Mouse (Mus musculus) heart, embryonic 14.5 days (tissue): ENCODE results near the gene P4hb. TPM values are rescaled to one million over a fixed set of nuclear protein-coding genes. Genes with fewer than 3 reads are reported as not detected.

Experiments used
- ATAC-seq: fragments of 200-750 bp; cut with Nextera tagmentation; 2 replicates; pipeline ENCODE4 v1.8.0; 2017; ENCODE audit warnings: low read depth, moderate TSS enrichment; ENCODE audit not compliant: insufficient number of reproducible peaks, insufficient read depth, low FRiP score
- H3K27ac ChIP-seq, 2 experiments: fragments of 200-500 bp in 1 of 2; fragments of 300-500 bp in 1 of 2; sonication (generic) in 1 of 2; replicated peaks in 1 of 2; 2 replicates each; pipeline ENCODE4 v1.5.1; 2012 to 2014; ENCODE audit warnings: low read depth in 2 of 2, low read length in 2 of 2, control low read depth in 1 of 2, mild to moderate bottlenecking in 1 of 2, mixed read lengths in 1 of 2; ENCODE audit not compliant: control insufficient read depth in 1 of 2, insufficient read depth in 1 of 2
- H3K27me3 ChIP-seq: fragments of 300-500 bp; sonication (generic); 2 replicates; pipeline ENCODE4 v1.6.1; 2014; ENCODE audit warnings: mild to moderate bottlenecking, low read length, control low read depth; ENCODE audit not compliant: control insufficient read depth, insufficient read depth
- H3K36me3 ChIP-seq: fragments of 300-500 bp; sonication (generic); 2 replicates; pipeline ENCODE4 v1.6.1; 2014; ENCODE audit warnings: mild to moderate bottlenecking, control low read depth, low read length, mixed read lengths; ENCODE audit not compliant: control insufficient read depth, insufficient read depth
- H3K4me1 ChIP-seq, 2 experiments: fragments of 200-500 bp in 1 of 2; fragments of 300-500 bp in 1 of 2; sonication (generic) in 1 of 2; 2 replicates each; pipeline ENCODE4 v1.6.1; 2012 to 2014; ENCODE audit warnings: low read length in 2 of 2, control low read depth in 1 of 2, mixed read lengths in 1 of 2; ENCODE audit not compliant: control insufficient read depth in 2 of 2, insufficient read depth in 2 of 2
- H3K4me2 ChIP-seq: fragments of 300-500 bp; sonication (generic); 2 replicates; pipeline ENCODE4 v1.6.1; 2014; ENCODE audit warnings: mild to moderate bottlenecking, low read length
- H3K4me3 ChIP-seq, 2 experiments: fragments of 200-500 bp in 1 of 2; fragments of 300-500 bp in 1 of 2; sonication (generic) in 1 of 2; 2 replicates each; pipeline ENCODE4 v1.5.1; 2012 to 2014; ENCODE audit warnings: low read length in 2 of 2, mild to moderate bottlenecking in 2 of 2, control low read depth in 1 of 2, low read depth in 1 of 2, moderate library complexity in 1 of 2; ENCODE audit not compliant: control insufficient read depth in 1 of 2, insufficient read depth in 1 of 2
- H3K9ac ChIP-seq: fragments of 300-500 bp; sonication (generic); 2 replicates; pipeline ENCODE4 v1.6.1; 2014; ENCODE audit warnings: mild to moderate bottlenecking, low read length
- H3K9me3 ChIP-seq: fragments of 300-500 bp; sonication (generic); 2 replicates; pipeline ENCODE4 v1.6.1; 2016; ENCODE audit warnings: low read length, control low read depth; ENCODE audit not compliant: control insufficient read depth
- WGBS: fragments of 180-500 bp; shearing (Covaris S2); extraction: QIAGEN DNeasy Blood & Tissue Kit; methylation state at CpG from one replicate; pipeline ENCODE4 v1.1.7; 2014; 5-methylcytosine and 5-hydroxymethylcytosine counted together
- polyA plus RNA-seq: library from polyadenylated mRNA; unstranded; fragments of >200 nt; fragmentation: Nextera tagmentation; extraction: Ambion mirVana; gene quantifications from 2 replicates; pipeline ENCODE4 v1.2.1, GENCODE M21; 2014

P4hb gene
- polyA plus RNA-seq, 1 experiment from 2014 or later = 451 TPM

DNA sequence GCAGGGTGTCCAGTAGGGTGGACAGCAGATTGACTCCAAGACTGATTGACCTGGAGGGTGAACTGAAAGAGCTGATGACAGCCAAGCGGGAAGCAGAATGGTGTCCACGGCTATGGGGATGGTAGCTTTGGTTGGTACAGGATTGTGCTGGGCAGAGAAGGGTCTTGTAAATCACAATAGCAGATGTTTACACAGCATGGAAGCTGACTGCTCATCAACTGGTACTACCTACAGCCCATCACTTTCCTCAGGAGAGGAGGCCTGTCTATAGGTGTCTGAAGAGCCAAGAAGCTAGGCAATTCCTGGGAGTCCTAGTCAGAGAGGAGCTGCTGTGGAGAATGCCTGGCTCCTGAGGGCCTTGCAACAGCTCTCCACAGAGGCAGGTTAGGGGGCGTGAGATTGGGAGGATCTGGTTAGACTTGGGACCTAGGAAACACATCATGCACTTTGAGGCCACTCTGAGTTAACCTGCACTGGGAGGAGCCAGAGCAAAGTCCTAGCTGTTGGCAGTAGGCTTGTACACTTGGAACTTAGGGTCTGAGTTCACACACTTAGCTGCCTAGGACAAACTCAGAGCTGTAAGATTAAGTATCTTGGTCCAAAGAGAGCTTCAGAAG is 3.4 kb upstream of the P4hb start:
- 75% methylated on average over 3 of the region's 3 CpGs for WGBS
- H3K4me3 ChIP-seq = no peak overlapping the region
- no peak for ATAC-seq
- H3K27me3 ChIP-seq = no peaks in the 10 kb centered on the region
- peaks cover 20 to 32% of the 10 kb centered on the region in 2 experiments for H3K4me1 ChIP-seq
- H3K36me3 ChIP-seq = peaks cover 39% of the 10 kb centered on the region
- H3K4me2 ChIP-seq = no peak overlapping the region
- no peak overlapping the region for H3K27ac ChIP-seq
- H3K9ac ChIP-seq = no peak overlapping the region
- no peaks in the 10 kb centered on the region for H3K9me3 ChIP-seq

GRCm38 (mm10) chr11:120575940-120576339 is 2.9 kb upstream of the P4hb start:
- Histone ChIP-seq H3K4me3 (no peak overlapping the region), H3K9me3 (no peaks in the 10 kb centered on the region), H3K4me1 (peaks cover 25 to 38% of the 10 kb centered on the region in 2 experiments), H3K27ac (no peak overlapping the region), H3K9ac (no peak overlapping the region), H3K36me3 (peaks cover 44% of the 10 kb centered on the region), H3K4me2 (no peak overlapping the region), H3K27me3 (no peaks in the 10 kb centered on the region)
- no peak for ATAC-seq

- Histone ChIP-seq H3K9me3 (no peaks in the 10 kb centered on the region), H3K36me3 (peaks cover 50% of the 10 kb centered on the region), H3K4me1 (peaks cover 19 to 34% of the 10 kb centered on the region in 2 experiments), H3K9ac (no peak overlapping the region; the same call in 1 of the 2 replicates), H3K4me2 (no peak overlapping the region), H3K27ac (peak overlapping the region in 1 of 2 experiments; percentile 99; a peak in 1 of 4 replicates), H3K27me3 (no peaks in the 10 kb centered on the region), H3K4me3 (no peak overlapping the region)
- 82% methylated on average over 2 of the region's 2 CpGs for WGBS
- ATAC-seq = no peak
These were observed 2.0 kb upstream of the P4hb start for GRCm38 (mm10) chr11:120575046-120575445.

GRCm38 (mm10) chr11:120574278-120574600 is 1.2 kb upstream of the P4hb start:
- peak overlapping the region; percentile 8 to 87; a peak in 3 of 4 replicates for H3K4me3 ChIP-seq
- 18% methylated on average over 5 of the region's 5 CpGs for WGBS
- peaks cover 49% of the 10 kb centered on the region for H3K36me3 ChIP-seq
- peak overlapping the region; percentile 51 to 99 for H3K27ac ChIP-seq
- peak overlapping the region; percentile 96 for H3K9ac ChIP-seq
- H3K4me1 ChIP-seq = peaks cover 12 to 26% of the 10 kb centered on the region in 2 experiments
- H3K9me3 ChIP-seq = no peaks in the 10 kb centered on the region
- no peaks in the 10 kb centered on the region for H3K27me3 ChIP-seq
- H3K4me2 ChIP-seq = peak overlapping the region; percentile 92
- ATAC-seq = no peak

GRCm38 (mm10) chr11:120573585-120574277 is 678 bp upstream of the P4hb start:
- H3K36me3 ChIP-seq = peaks cover 49% of the 10 kb centered on the region

GRCm38 (mm10) chr11:120572417-120572751 is 669 bp downstream of the P4hb start:
- peak overlapping the region; percentile 76 to 99 for H3K27ac ChIP-seq
- no peaks in the 10 kb centered on the region for H3K9me3 ChIP-seq
- peaks cover 9 to 24% of the 10 kb centered on the region in 2 experiments for H3K4me1 ChIP-seq
- peak overlapping the region; percentile 94 for H3K9ac ChIP-seq
- WGBS = under 1% methylated on average over 24 of the region's 24 CpGs
- no peaks in the 10 kb centered on the region for H3K27me3 ChIP-seq
- ATAC-seq = peak; percentile 39
- peak overlapping the region; percentile 91 for H3K4me2 ChIP-seq
- peak overlapping the region; percentile 87 for H3K4me3 ChIP-seq
- peaks cover 49% of the 10 kb centered on the region for H3K36me3 ChIP-seq

More at GRCm38 (mm10) chr11:120573585-120574277, 678 bp upstream of the P4hb start:
- Histone ChIP-seq H3K4me1 (peaks cover 9 to 24% of the 10 kb centered on the region in 2 experiments), H3K4me3 (peak overlapping the region; percentile 78 to 87), H3K9ac (peak overlapping the region; percentile 96), H3K27me3 (no peaks in the 10 kb centered on the region), H3K9me3 (no peaks in the 10 kb centered on the region), H3K4me2 (peak overlapping the region; percentile 92), H3K27ac (peak overlapping the region; percentile 96 to 99)
- WGBS = under 1% methylated on average over 23 of the region's 23 CpGs
- ATAC-seq = no peak

DNA sequence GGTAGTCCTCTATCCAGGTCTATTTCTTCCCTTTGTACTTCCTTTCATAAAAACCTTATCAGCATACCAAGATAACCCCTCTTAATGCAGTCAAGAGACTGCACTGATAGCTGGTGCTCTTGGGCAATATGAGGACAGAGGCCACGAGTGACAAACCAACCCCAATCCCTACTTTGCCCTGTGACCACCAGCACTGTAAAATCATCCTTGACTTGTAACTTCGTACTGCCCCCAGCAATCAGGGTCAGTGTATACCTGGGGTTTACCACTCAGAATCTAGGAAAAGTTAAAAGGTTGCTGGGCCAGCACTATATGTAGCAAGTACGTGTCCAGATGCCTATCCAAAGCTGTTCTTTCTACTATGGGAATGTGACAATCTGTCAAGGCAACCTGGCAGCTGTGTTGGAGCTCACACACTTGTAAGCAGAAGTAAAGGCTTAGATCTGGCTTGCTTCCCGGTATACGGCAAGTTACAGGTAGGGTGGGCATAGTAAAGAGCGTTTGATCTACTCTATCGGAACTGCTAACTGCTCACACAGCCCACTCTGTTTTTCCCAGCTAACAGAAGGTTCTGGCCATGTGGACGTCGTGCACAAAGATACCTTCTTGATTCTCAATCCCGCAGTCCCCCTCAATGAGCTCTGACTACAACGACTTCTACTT is 1.2 kb downstream of the P4hb start:
- Histone ChIP-seq H3K4me1 (peaks cover 9 to 24% of the 10 kb centered on the region in 2 experiments), H3K36me3 (peaks cover 49% of the 10 kb centered on the region), H3K9me3 (no peaks in the 10 kb centered on the region), H3K4me2 (peak overlapping the region; percentile 91), H3K4me3 (peak overlapping the region; percentile 87), H3K9ac (peak overlapping the region; percentile 94), H3K27ac (peak overlapping the region; percentile 76 to 99; a peak in 3 of 4 replicates), H3K27me3 (no peaks in the 10 kb centered on the region)
- WGBS = 5% methylated on average over 11 of the region's 11 CpGs
- ATAC-seq = no peak
